Mouse (Mus musculus): ENCODE data around the gene Lag3.

DNA sequence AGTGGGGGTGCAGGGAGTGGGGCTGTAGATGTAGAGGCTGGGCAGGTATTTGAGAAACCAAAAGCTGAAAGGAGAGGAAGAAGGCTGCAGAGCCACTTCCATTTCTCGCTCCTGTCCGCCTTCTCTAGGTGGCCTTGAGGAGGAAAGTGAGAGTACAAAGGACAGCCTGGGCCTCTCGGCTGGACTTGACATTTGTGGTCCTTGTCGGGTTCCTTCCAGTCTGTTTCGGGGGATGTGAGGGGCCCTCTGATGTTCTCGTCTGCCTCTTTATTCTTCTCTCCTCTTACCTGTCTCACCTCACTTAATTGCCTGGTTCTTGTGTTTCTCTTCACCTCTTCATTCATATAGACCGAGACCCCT, 6.8 kb upstream of the Lag3 start:
- TF ChIP-seq CTCF (IDR thresholded peaks at IDR 0.05) = no peak
- TF ChIP-seq EP300 (IDR thresholded peaks at IDR 0.05) = no peak

All from lung, postnatal 0 days (tissue).